Mouse (Mus musculus) neutrophil, adult 5-6 weeks (primary cell): Measurements from ENCODE around the gene Fus. TPM values are rescaled to one million over a fixed set of nuclear protein-coding genes. Genes with fewer than 3 reads are reported as not detected.
"Not testable (repeated sequence)": the region's sequence is repeated elsewhere in the genome, so short reads cannot be mapped to it uniquely, and the experiment has no call there.

ENCODE experiments used
- ATAC-seq: fragments of 151-379, 151-347 bp; 2 replicates; pipeline ENCODE4 v1.8.0; 2017; ENCODE audit warnings: mild to moderate bottlenecking, moderate TSS enrichment; ENCODE audit not compliant: insufficient number of reproducible peaks, poor library complexity, low FRiP score, severe bottlenecking; ENCODE audit errors: extremely low read depth
- total RNA-seq: library from RNA; stranded (forward); fragments of 200-1000 nt; gene quantifications from 2 replicates; pipeline ENCODE4 v1.2.3, GENCODE M21; 2017

The Fus gene
- total RNA-seq, 1 experiment from 2014 or later: 134 TPM

- no peak for ATAC-seq
Measured at GRCm38 (mm10) chr7:127936216-127936884, 30.9 kb upstream of the Fus start.

- not testable (repeated sequence) for ATAC-seq
Measured at GRCm38 (mm10) chr7:127942097-127942496, 25.2 kb upstream of the Fus start.

GRCm38 (mm10) chr7:127944614-127945013, 22.6 kb upstream of the Fus start:
- no peak for ATAC-seq

DNA sequence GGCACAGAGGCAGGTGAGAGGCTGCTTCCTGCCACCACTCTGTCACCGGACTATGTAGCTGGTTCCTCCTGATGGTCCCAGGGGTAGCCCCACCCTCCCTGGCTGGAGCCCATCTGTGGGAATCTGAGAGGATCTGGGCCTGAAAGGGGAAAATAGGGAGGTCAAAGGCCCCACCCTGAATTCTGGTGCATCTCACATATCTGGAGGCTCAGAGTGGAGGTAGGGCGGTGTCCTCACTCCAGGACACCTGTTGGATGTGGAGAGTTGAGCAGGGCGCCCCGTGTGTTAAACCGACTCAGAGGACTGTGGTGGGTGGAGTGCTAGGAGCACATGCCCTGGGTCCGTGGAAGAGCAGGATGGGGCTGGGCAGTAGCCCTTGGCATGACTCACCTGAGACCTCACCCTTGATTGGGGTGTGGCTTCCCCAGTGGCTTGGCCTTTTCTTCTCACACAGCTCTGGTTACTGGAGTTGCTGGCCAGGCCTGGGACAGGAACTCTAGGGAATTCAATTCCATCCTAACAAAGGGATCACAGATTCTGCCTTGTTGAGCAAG, 20.7 kb upstream of the Fus start, which contains the start of gene Prss36:
Gene Prss36, minus strand, starts transcription at position 256 of the 554 bp plus-strand sequence.
- no peak for ATAC-seq

DNA sequence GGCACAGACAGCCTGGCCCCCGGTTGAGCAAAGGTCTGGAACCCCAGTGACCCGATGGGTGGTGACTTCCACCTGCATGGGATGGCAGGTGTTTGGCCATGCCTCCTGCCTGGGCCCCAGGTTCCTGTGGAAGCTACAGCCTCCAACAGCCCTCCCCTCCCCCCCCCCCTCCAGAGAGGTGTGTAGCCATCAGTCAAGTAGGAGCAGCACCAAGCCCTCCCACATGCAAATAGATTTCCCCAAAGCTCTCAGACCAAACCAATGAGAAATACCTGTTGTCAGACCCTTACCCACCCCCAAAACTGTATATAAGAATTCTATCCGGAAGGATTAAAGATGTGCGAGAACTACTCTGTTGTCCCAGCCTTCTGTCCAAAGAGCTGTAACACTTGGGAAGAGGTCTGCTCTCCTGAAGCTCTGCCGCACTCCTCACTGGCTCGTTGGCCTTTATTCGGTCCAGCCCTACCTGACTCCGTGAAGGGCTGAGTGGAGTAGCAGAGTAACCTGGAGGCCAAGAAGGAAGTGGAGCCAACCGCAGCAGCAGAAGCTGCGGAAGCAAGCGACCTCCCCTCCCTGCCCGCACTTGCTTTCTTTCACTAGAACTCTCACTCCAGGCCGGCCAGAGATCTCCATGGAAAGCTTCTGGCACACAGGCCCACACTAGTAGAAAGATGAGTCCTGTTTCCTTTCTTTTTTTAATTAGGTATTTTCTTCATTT, 14.2 kb upstream of the Fus start:
- peak; percentile 33; the same call in 1 of the 2 replicates for ATAC-seq

DNA sequence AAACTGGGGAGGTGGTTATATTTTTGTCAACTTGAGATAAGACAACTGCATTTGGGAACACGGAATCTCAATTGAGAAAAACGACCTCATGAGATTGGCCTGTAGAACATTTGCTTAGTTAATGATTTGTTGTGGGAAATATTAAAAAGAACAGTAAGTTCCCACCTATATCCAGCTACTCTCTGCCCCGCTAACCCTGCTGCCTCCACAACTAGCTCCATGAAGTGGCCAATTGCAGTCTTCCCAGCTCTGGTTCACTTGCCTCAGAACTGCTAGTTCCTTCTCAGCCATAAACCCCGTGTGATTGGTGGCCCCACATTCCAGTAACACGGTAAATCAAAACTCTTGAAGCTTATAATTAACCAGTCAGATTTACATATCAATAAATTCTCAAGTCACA, 7.9 kb upstream of the Fus start:
- ATAC-seq: no peak

DNA sequence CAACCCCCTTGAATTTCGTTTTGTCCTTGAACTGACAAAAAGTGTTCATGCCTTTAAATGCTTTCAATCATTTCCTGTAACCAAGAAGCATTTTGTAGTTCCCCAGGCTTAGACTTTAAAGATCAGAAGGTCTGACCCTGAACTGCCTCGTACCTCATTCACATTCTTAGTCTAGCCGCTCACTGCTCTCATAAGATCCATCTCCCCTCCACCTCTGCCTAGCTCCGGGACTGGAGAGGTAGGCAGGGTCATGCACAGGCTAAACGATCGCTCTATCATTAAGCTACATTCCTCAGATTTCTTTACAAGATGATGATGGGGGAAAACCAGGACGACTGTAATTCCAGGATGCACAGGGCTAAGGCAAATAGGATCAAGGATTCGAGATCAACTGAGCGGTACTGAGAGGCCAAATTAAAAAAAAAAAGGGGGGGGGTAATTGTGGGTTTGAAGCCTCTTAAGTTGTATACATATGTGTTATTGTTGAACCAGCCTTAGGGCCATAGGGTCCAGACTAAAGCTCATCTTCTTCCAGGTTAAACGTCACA, 812 bp upstream of the Fus start:
- ATAC-seq: no peak

GRCm38 (mm10) chr7:127967922-127968828, 918 bp downstream of the Fus start:
- no peak for ATAC-seq

DNA sequence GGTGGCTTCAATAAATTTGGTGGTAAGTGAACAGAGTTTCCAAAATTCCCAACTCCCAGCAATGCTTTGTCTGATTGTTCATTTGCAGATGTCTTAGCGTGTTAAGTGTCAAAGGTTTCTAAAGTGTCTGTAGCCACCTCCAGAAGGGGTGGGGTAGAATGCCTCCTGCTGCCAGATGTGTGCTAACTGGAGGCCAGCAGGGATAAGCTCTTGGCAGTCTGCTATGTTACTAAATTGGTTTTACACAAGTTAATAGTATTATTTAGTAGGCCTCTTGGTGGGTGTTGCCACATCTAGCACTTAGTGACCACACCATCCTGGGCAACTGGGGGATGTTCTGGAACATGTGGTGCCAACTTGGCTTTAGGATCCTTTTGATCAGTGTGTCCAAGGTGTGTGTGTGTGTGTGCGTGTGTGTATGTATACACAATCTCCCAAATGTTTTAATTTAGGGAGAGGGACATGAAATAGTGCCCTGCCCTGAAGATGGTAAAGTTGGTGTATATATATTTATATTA, 7.2 kb downstream of the Fus start:
- ATAC-seq: no peak

DNA sequence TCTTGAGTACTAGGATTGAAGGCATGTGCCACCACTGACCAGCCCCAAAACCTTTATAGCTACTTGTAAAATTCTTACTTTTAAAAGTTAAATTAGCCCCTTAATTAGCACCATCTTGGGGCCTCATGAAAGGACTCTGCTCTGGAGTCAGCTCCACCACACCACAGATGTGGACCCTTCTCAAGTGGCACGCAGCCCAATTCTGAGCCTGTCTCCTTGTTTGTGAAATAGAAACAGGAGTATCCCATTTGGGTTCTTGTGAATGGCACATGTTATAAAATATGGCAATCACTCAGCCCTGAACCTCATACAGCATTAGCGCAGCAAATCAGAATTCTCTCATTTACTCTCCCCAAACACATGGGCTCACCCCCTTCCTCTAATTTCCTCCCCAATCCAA, 11.6 kb downstream of the Fus start:
- ATAC-seq: no peak

DNA sequence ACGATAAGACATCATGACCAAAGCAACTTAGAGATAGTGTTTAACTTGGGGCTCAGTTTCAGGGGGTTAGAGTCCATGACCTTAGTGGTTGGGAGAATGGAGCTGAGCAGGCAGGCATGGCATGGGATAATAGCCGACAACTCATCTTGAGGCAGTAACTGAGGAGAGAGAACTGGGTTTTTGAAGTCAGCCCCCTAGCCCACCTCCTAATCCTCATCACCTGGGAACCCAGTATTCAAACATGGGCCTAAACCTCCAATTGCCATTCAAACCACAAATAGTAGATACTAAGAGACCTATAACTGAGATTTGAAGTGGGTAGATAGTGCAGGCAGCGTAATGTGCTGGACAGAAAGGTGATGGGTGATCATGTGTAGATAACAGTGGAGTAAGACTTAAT, 13.3 kb downstream of the Fus start:
- ATAC-seq: no peak

- ATAC-seq: no peak
Measured at GRCm38 (mm10) chr7:127988904-127989303, 21.6 kb downstream of the Fus start.

GRCm38 (mm10) chr7:127991643-127992487, 24.6 kb downstream of the Fus start:
- ATAC-seq: peak; percentile 36; the same call in 1 of the 2 replicates

DNA sequence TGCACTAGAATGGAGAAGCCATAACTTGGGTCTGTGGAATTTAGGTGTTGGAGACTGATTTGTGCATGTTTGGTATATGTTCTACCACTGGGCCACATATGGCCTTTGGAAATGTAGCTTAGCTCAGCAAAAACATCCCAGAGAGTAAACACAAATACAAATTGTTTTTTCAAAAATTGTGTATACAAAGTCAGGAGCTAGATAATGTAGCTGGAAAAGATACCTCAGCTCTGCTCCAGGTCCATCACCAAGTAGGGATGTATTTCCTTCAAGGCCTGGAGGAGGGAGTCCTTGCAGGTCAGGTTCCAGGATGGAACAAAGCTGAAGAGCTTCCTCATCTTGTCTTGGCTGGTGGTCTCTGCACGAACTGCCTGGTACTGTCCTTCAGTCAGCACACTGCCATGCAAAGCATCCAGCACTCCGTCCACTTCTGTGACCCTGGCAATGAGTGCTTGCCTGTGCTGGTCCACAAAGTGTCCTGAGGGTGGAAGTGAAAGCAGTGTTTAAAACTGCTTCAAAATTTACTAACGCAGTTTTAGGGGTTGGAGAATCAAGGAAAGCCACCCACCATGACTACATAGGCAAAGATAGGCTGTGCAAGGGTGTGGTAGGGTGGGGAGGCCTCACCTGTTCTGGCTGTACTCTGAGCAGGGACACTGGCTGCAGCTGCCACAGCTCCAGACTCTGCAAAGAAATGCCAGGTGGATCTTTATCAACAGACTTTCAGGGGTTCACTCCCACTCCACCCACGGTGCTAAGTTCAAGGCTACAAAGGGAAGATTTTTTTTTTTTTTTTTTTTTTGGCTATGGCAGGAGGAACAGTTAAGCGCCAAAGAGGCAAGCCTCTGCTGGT, 25.5 kb downstream of the Fus start:
- no peak for ATAC-seq

- peak; percentile 77 for ATAC-seq
Measured at GRCm38 (mm10) chr7:127993341-127993977, 26.2 kb downstream of the Fus start, which contains the start of gene Pycard. Pycard (minus strand) TSS chr7:127993867.

- ATAC-seq: no peak
Measured at GRCm38 (mm10) chr7:127999436-127999835, 32.2 kb downstream of the Fus start.
